Mouse (Mus musculus) stomach, postnatal 0 days (tissue): ENCODE results near the gene Ppt2.

Experiments used
- CTCF ChIP-seq: IDR thresholded peaks from 2 replicates; pipeline ENCODE4 v1.5.1; 2016; ENCODE audit warnings: antibody characterized with exemption, low read depth, mild to moderate bottlenecking, moderate library complexity
- EP300 ChIP-seq: optimal IDR thresholded peaks from 2 replicates; pipeline ENCODE3; 2016; ENCODE audit warnings: antibody characterized with exemption

- TF ChIP-seq CTCF (no peak), EP300 (no peak)
These were observed 34.7 kb upstream of the Ppt2 start for GRCm38 (mm10) chr17:34662978-34663377.
